Mouse (Mus musculus): ENCODE data around the gene Prkcb. TPM values are rescaled to one million over a fixed set of nuclear protein-coding genes. Genes with fewer than 3 reads are reported as not detected.

Prkcb gene
- polyA plus RNA-seq, 1 experiment from 2014 or later = 5.5 TPM

DNA sequence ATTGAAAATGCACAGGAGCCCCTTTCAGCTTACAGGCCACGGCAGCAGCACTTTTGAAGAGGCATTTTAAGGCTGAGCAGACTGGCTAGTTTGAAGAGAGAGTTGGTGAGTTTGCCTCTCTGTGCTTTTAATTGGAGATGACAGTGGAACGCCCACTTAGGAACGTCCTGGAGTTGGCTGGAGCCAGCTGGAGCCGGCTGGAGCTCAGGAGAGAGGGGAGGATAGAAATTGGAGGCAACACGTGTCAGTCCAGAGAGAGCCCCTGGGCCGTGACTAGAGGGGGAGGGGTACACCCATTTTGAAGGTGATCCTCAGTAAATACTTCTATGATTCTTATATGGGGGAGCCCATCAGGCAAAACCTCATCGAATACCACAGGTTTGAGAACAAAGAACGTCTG lies 287.0 kb downstream of the Prkcb start:
- Histone ChIP-seq H3K9ac (no peak overlapping the region), H3K9me3 (no peaks in the 10 kb centered on the region), H3K4me3 (no peak overlapping the region), H3K27me3 (no peaks in the 10 kb centered on the region), H3K4me2 (replicated peaks) (no peak overlapping the region), H3K4me1 (no peaks in the 10 kb centered on the region), H3K36me3 (no peaks in the 10 kb centered on the region), H3K27ac (no peak overlapping the region)
- 36% methylated on average over 8 of the region's 8 CpGs for WGBS
- no peak for ATAC-seq (ENCODE audit: low FRiP score, low read depth)

DNA sequence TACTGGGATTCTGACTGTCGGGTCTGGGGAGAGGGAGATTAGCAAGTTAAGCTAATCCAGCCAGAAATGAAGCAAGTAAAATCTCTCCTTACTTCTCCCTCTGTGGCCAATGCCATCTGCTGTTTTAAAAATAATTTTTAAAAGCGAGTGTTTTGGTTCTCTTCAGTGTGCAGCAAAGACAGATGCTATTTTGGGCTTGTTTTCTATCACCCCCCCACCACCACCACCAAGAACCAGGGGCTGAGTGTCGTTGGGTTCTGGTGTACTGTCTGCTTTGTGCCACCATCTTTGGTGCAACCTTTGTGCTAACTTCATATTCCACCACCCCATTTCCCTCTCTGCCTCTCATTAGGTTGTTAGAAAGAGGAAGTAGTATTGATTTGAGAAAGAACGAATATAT lies 289.0 kb downstream of the Prkcb start:
- no peak overlapping the region for H3K27ac ChIP-seq
- WGBS = 81% methylated on average over 4 of the region's 4 CpGs
- no peak for ATAC-seq (ENCODE audit: low FRiP score, low read depth)
- no peaks in the 10 kb centered on the region for H3K4me1 ChIP-seq
- no peaks in the 10 kb centered on the region for H3K27me3 ChIP-seq
- H3K36me3 ChIP-seq = no peaks in the 10 kb centered on the region
- H3K4me3 ChIP-seq = no peak overlapping the region
- H3K4me2 ChIP-seq (replicated peaks) = no peak overlapping the region
- no peaks in the 10 kb centered on the region for H3K9me3 ChIP-seq
- H3K9ac ChIP-seq = no peak overlapping the region

DNA sequence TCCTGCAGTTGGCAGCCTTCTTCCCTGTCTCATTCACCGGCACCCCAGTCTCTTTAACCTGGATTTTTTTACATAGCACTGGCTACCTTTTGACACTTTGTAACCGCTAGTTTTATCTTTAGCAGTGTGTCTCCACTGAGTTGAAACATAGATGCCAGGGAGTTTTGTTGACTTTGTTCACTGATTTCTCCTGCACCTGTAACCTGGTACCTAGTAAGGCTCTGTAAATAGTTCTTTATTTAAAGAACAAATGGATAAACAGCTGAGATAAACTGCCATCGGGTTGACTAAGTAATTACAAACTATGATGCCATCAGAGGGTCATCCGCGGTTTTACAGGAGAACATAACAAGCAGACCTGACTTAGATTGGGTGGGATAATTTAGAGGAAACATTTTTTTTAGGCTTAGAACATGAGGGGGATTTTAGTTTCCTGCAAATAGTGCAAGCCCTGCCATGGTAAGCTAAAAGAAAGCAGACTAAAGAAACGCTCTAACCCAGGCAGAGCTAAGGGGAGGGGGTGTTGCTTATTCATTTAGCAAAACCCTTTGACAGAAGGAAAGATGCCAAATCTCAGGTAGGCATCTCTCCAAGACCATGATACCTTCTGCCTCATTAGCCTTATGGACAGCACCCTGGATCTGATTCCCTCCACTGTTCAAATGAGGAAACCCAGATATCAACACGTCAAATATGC lies 291.1 kb downstream of the Prkcb start:
- WGBS = 86% methylated on average over 7 of the region's 7 CpGs
- no peaks in the 10 kb centered on the region for H3K27me3 ChIP-seq
- no peak overlapping the region for H3K9ac ChIP-seq
- H3K9me3 ChIP-seq = no peaks in the 10 kb centered on the region
- no peaks in the 10 kb centered on the region for H3K4me1 ChIP-seq
- H3K27ac ChIP-seq = no peak overlapping the region
- ATAC-seq (ENCODE audit: low FRiP score, low read depth) = no peak
- H3K4me3 ChIP-seq = no peak overlapping the region
- no peak overlapping the region for H3K4me2 ChIP-seq (replicated peaks)
- H3K36me3 ChIP-seq = no peaks in the 10 kb centered on the region

DNA sequence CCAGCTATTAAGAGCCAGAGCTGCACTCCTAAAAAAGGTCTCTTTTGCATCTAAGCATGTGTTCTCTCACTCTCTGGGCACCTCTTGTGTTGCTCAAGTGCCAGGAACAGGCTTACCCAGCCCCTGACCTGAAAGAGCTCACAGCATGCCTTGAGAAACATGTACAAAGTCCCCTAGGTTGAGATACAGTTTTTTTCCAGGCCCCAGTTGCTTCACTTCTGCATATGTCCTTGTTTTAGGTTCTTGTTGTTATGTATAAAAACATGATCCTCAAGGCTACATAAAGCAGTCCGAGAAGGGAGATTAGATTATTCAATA lies 291.6 kb downstream of the Prkcb start:
- Histone ChIP-seq H3K9me3 (no peaks in the 10 kb centered on the region), H3K27me3 (no peaks in the 10 kb centered on the region)
- 94% methylated on average over 1 of the region's 1 CpGs for whole genome bisulfite sequencing

DNA sequence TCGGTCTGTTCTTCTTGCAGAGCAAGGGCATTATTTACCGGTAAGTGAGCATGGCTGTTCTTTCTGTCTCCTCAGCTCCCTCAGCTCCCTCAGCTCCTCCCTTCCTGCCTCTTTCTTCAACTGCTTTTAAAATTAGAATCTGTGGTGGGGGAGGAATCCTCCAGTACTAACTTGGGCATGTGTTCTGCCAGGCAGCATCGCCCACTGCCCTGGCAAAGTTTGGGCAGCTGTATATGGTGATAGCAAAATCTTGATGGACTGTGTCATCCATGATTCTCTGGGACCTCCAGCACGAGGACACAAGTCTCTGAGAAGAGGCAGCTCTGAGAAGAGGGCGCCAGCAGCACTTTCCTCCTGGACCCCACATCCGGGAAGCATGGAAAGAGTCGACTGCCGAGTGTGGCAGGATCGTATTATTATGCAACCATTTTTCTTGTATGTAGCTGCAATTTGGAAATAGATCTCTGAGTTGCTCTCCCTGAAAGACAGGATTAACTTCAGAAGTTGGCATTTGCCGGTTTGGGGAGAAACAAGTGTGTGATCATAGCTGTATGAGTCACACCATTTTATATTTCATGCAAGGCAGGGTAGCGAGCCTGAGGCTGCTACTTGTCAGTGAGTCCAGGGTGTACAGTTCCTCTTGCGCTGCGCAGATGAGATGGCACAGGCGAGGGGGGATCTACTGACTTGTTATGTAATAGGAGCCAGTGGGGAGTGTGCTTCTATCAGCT lies 296.0 kb downstream of the Prkcb start:
- Histone ChIP-seq H3K4me3 (no peak overlapping the region), H3K4me1 (no peaks in the 10 kb centered on the region), H3K9ac (no peak overlapping the region), H3K27me3 (no peaks in the 10 kb centered on the region), H3K9me3 (no peaks in the 10 kb centered on the region), H3K36me3 (no peaks in the 10 kb centered on the region), H3K4me2 (replicated peaks) (no peak overlapping the region), H3K27ac (no peak overlapping the region)
- ATAC-seq (ENCODE audit: low FRiP score, low read depth) = no peak
- WGBS = 81% methylated on average over 14 of the region's 14 CpGs

More for the DNA sequence above, 291.6 kb downstream of the Prkcb start:
- Histone ChIP-seq H3K9ac (no peak overlapping the region), H3K4me3 (no peak overlapping the region), H3K4me1 (no peaks in the 10 kb centered on the region), H3K36me3 (no peaks in the 10 kb centered on the region), H3K4me2 (replicated peaks) (no peak overlapping the region), H3K27ac (no peak overlapping the region)
- no peak for ATAC-seq (ENCODE audit: low FRiP score, low read depth)

DNA sequence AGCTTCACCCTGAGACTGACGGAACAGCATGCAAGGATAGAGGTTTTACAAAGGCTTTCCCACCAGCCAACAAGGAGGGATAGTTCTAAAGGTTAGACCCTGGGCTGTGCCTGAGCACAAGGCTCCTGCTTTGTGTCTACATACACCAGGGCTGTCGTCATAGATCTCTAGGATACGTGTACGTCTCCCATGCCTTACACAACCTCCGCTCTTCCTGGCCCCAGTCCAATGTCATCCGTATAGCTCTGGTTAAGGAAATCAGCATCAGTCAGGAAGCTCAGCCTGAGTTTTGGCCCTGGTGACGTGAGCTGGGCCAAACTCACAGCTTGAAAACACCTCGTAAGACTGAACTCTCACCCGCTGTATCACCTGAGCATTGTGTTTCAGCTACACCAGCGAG lies 307.3 kb downstream of the Prkcb start:
- no peak for ATAC-seq (ENCODE audit: low FRiP score, low read depth)

DNA sequence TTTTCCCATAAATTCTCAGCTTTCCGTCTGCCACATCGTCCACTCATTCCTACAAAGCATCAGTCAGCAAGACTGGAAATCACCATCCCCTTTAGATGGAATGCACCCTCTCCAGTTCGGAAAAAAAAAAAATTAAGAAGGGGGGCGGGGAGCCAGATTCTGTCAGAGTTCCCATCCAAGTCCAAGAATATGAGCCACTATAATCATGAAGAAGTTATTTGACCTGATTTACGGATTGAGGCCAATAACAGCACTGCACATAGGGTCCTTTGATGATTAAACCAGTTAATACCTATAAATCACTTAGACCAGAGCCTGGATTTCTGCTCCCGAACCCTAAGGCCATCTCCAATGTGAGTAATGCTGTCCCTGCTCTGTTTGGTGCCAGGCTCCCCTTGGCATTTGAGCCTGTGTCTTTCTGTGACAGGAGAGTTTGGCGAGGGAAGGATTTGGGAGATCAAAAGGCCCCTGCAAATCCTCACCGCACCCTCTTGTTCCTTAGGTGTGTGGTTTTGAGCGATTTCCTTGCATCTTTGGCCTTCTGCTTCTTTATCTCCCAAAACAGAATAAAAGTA lies 308.1 kb downstream of the Prkcb start:
- Histone ChIP-seq H3K36me3 (no peaks in the 10 kb centered on the region), H3K27me3 (peaks cover 12% of the 10 kb centered on the region; the same call in 1 of the 2 replicates), H3K9me3 (no peaks in the 10 kb centered on the region), H3K9ac (no peak overlapping the region), H3K4me2 (replicated peaks) (no peak overlapping the region), H3K4me3 (no peak overlapping the region), H3K4me1 (peaks cover 36% of the 10 kb centered on the region), H3K27ac (no peak overlapping the region)
- WGBS = 36% methylated on average over 9 of the region's 9 CpGs
- no peak for ATAC-seq (ENCODE audit: low FRiP score, low read depth)

More for the DNA sequence above, 307.3 kb downstream of the Prkcb start:
- Histone ChIP-seq H3K27ac (no peak overlapping the region; the same call in 1 of the 2 replicates), H3K27me3 (peaks cover 12% of the 10 kb centered on the region; the same call in 1 of the 2 replicates), H3K36me3 (no peaks in the 10 kb centered on the region), H3K4me2 (replicated peaks) (no peak overlapping the region), H3K4me1 (peaks cover 31% of the 10 kb centered on the region), H3K9me3 (no peaks in the 10 kb centered on the region), H3K9ac (no peak overlapping the region), H3K4me3 (no peak overlapping the region)
- 47% methylated on average over 10 of the region's 10 CpGs for WGBS

DNA sequence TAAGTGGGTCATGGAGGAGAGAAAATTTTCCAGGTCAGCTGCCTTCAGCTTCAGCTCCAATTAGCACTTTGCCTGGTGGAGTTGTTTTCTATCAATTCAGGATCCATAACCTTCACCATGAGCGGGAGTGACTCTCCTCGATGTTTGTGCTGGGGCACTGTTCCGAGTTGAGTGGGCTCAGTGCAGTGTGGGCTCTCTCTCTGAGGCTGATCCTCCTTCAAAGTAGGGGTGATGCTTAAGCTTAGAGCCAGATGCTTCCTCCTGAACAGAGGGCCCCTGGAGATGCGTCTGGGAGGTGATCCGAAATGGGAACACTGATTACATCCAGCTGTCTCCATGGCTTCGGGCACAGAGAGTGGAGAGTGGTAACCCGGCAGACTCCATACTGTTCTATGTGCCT lies 308.8 kb downstream of the Prkcb start:
- no peaks in the 10 kb centered on the region for H3K9me3 ChIP-seq
- no peak overlapping the region for H3K4me2 ChIP-seq (replicated peaks)
- no peak; the same call in 1 of the 2 replicates for ATAC-seq (ENCODE audit: low FRiP score, low read depth)
- 39% methylated on average over 7 of the region's 7 CpGs for WGBS
- no peaks in the 10 kb centered on the region for H3K36me3 ChIP-seq
- H3K27ac ChIP-seq = no peak overlapping the region
- H3K4me3 ChIP-seq = no peak overlapping the region
- H3K27me3 ChIP-seq = peaks cover 12% of the 10 kb centered on the region; the same call in 1 of the 2 replicates
- H3K9ac ChIP-seq = no peak overlapping the region
- peaks cover 36% of the 10 kb centered on the region for H3K4me1 ChIP-seq

DNA sequence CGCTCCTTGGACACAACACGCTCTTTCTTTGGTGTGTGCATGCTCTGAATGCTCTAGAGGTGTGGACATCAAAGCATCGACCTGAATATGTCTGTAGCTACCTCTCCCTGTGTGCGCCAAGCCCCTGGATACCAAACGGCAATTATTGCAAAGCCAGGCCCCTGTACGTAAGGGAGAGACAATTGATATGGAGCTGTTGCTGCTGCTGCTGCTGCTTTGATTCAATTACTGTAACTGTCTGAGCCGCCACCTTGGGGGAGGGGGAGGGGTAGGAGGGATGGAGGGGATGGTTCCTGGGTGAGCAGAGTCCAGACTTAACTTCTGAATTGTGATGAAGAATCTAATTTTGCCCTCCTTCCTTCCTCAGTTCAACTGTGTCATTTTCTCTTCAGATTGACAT lies 312.3 kb downstream of the Prkcb start:
- Histone ChIP-seq H3K27ac (no peak overlapping the region), H3K27me3 (peaks cover 11% of the 10 kb centered on the region; the same call in 1 of the 2 replicates), H3K9me3 (no peaks in the 10 kb centered on the region), H3K36me3 (no peaks in the 10 kb centered on the region), H3K4me1 (peaks cover 40% of the 10 kb centered on the region), H3K9ac (no peak overlapping the region), H3K4me3 (no peak overlapping the region), H3K4me2 (replicated peaks) (no peak overlapping the region)
- ATAC-seq (ENCODE audit: low FRiP score, low read depth) = no peak
- 46% methylated on average over 7 of the region's 7 CpGs for WGBS

DNA sequence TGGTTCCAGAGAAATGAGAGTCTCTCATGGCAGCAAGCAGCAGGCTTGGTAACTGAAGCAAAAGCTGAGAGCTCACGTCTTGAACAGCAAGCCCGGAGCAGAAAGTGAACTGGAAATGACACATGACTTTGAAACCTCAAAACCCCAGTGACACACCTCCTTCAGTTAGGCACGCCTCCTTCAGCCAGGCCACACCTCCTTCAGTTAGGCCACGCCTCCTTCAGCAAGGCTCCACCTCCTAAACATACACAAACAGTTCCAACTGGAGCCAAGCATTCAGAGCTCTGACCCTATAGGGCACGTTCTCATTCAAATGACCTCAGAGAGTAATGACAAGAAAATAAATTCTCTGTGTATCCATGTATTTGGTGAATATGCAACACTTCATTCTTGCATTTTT lies 316.5 kb downstream of the Prkcb start:
- no peak overlapping the region for H3K4me2 ChIP-seq (replicated peaks)
- 84% methylated on average over 5 of the region's 5 CpGs for WGBS
- H3K4me3 ChIP-seq = no peak overlapping the region
- peaks cover 5% of the 10 kb centered on the region; the same call in 1 of the 2 replicates for H3K27me3 ChIP-seq
- H3K27ac ChIP-seq = no peak overlapping the region
- no peaks in the 10 kb centered on the region for H3K9me3 ChIP-seq
- no peaks in the 10 kb centered on the region for H3K36me3 ChIP-seq
- no peak for ATAC-seq (ENCODE audit: low FRiP score, low read depth)
- no peak overlapping the region for H3K9ac ChIP-seq
- peaks cover 16% of the 10 kb centered on the region for H3K4me1 ChIP-seq

DNA sequence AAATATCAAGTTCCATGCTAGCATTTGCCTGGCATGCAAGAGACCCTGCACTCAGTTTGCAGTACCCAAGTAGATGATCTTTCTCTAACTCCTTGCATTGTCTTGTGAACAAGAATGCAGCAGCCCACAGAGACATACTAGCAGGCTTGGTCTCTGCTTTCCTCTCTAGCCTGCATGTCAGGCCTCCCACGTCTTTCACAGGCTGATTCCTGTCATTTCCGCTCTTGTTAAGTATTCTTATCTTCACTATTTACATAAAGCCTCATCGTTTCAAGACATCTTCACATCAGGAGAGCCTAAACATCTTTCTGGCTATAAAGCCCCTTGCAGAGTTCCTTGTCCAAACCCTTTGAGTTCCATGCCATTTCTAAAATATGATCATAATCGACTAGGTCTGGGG lies 320.9 kb downstream of the Prkcb start:
- Histone ChIP-seq H3K4me2 (replicated peaks) (no peak overlapping the region), H3K36me3 (no peaks in the 10 kb centered on the region), H3K9ac (no peak overlapping the region), H3K27ac (no peak overlapping the region), H3K27me3 (peaks cover 5% of the 10 kb centered on the region; the same call in 1 of the 2 replicates), H3K4me3 (no peak overlapping the region), H3K4me1 (no peaks in the 10 kb centered on the region), H3K9me3 (no peaks in the 10 kb centered on the region)
- no peak for ATAC-seq (ENCODE audit: low FRiP score, low read depth)
- WGBS = 86% methylated on average over 4 of the region's 4 CpGs

DNA sequence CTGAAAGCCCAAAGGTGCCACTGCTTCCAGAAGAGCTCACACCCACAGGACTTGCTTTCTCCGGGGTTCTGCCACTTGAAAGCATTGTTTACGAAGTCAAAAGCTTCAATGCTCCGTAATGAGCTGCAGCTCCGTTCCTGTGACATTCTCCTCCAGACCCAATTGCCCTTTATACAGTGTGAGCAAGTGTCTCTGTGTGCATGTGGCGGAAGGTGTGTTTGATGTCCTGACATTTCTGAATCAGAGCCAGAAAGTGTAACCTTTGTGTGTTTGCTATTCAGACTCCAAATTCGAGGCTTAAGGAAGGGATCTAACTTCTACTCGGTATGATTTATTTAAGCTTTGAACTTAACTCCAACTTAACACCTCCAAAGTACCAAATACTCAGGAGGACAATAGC lies 321.6 kb downstream of the Prkcb start:
- Histone ChIP-seq H3K4me3 (no peak overlapping the region), H3K9me3 (no peaks in the 10 kb centered on the region), H3K27me3 (peaks cover 5% of the 10 kb centered on the region; the same call in 1 of the 2 replicates), H3K9ac (no peak overlapping the region), H3K36me3 (no peaks in the 10 kb centered on the region), H3K27ac (no peak overlapping the region), H3K4me2 (replicated peaks) (no peak overlapping the region), H3K4me1 (no peaks in the 10 kb centered on the region)
- no peak for ATAC-seq (ENCODE audit: low FRiP score, low read depth)
- 35% methylated on average over 7 of the region's 7 CpGs for WGBS
